ENCODE assay signal across 15 mouse cellular contexts in genomic region chr15:78897488-78897887, GRCm38 (mm10). TPM values are rescaled to one million over a fixed set of nuclear protein-coding genes. Genes with fewer than 3 reads are reported as not detected.
DNase-seq lines count a peak whose midpoint lies in the region; ATAC-seq and TF ChIP-seq lines count a peak whose summit lies in the region.
"Had no signal": no experiment of that assay in that cellular context is flagged by ENCODE, and none has a peak within 500 bp of the region (broad histone marks: within the 10 kb centered on the region; RNA-seq: fewer than 3 reads in every experiment).

No protein-coding gene starts in this region.

- no peak for TF ChIP-seq EP300 in heart, postnatal 0 days (IDR thresholded peaks at IDR 0.05; ENCODE audit: low read depth)
- TF ChIP-seq EP300 in heart, adult 2 months (IDR thresholded peaks at IDR 0.05; ENCODE audit: insufficient read depth, low read depth, low read length): no peak
- TF ChIP-seq EP300 in ES-Bruce4 (IDR thresholded peaks at IDR 0.05; ENCODE audit: insufficient read depth, low read depth, low read length): 0 out of 2 replicates have a peak, but pooled peaks have one; percentile 40

- intact Hi-C loops in heart, adult 2 months (cut with DNase I): no loop called here

- H3K27ac ChIP-seq in heart, postnatal 0 days (ENCODE audit: low read depth): 0 out of 2 replicates have a peak overlapping the region, but pooled peaks have one; percentile 21
- H3K27ac ChIP-seq in heart, adult 2 months: no peak overlapping the region
- peak overlapping the region; percentile 64 for H3K27ac ChIP-seq in ES-Bruce4 (ENCODE audit: insufficient read depth, low read length)
- H3K27ac ChIP-seq in embryonic facial prominence, embryonic 10.5 days (replicated peaks): peak overlapping the region; percentile 19
- H3K27ac ChIP-seq: forebrain, embryonic 13.5 days; macrophage had no signal

- no peak overlapping the region for H3K4me2 ChIP-seq in heart, postnatal 0 days (ENCODE audit: low read depth, low read length)
- H3K4me2 ChIP-seq: forebrain, embryonic 13.5 days had no signal

- H3K27me3 ChIP-seq in heart, postnatal 0 days (ENCODE audit: control insufficient read depth, insufficient read depth, low read length): no peaks in the 10 kb centered on the region
- no peaks in the 10 kb centered on the region for H3K27me3 ChIP-seq in heart, adult 2 months (ENCODE audit: control insufficient read depth, insufficient read depth, low read length)
- no peaks in the 10 kb centered on the region for H3K27me3 ChIP-seq in ES-Bruce4 (ENCODE audit: control insufficient read depth, insufficient read depth, low read length, poor library complexity, severe bottlenecking)
- 0 out of 2 replicates have a peak, but pooled peaks cover 24% of the 10 kb centered on the region for H3K27me3 ChIP-seq in embryonic facial prominence, embryonic 10.5 days (replicated peaks; ENCODE audit: low read depth, poor library complexity, severe bottlenecking)

- H3K4me1 ChIP-seq in heart, postnatal 0 days (ENCODE audit: control insufficient read depth, insufficient read depth): peaks cover 33% of the 10 kb centered on the region
- peaks cover 2% of the 10 kb centered on the region for H3K4me1 ChIP-seq in heart, adult 2 months (ENCODE audit: control insufficient read depth, insufficient read depth, low read length)
- peaks cover 6% of the 10 kb centered on the region for H3K4me1 ChIP-seq in ES-Bruce4 (ENCODE audit: control insufficient read depth, insufficient read depth, low read length)
- H3K4me1 ChIP-seq in embryonic facial prominence, embryonic 10.5 days: peaks cover 93% of the 10 kb centered on the region

- no peak for DNase-seq in heart, postnatal 0 days (ENCODE audit: low spot score)
- DNase-seq in heart, adult 2 months: no peak
- DNase-seq in embryonic facial prominence, embryonic 10.5 days (ENCODE audit: low spot score): no peak
- no peak for DNase-seq in urinary bladder, postnatal 25 days (ENCODE audit: low spot score)
- DNase-seq in spleen, adult 18-20 months: no peak
- DNase-seq: cerebellum, adult 8-10 months; gastrocnemius, postnatal 14 days; heart, postnatal 4 days had no signal

- no peak overlapping the region for H3K4me3 ChIP-seq in heart, postnatal 0 days (ENCODE audit: low read depth, low read length)
- no peak overlapping the region for H3K4me3 ChIP-seq in heart, adult 2 months
- peak overlapping the region; percentile 12; the same call in 1 of the 2 replicates for H3K4me3 ChIP-seq in ES-Bruce4 (ENCODE audit: low read depth, low read length)
- H3K4me3 ChIP-seq in embryonic facial prominence, embryonic 10.5 days: no peak overlapping the region
- H3K4me3 ChIP-seq: forebrain, embryonic 13.5 days; myocyte had no signal

- no peak for TF ChIP-seq CTCF in heart, postnatal 0 days (IDR thresholded peaks at IDR 0.05; ENCODE audit: low read depth)
- no peak for TF ChIP-seq CTCF in heart, adult 2 months (IDR thresholded peaks at IDR 0.05)
- no peak for TF ChIP-seq CTCF in ES-Bruce4 (IDR thresholded peaks at IDR 0.05; ENCODE audit: low read depth, low read length)

- no peak for ATAC-seq in heart, postnatal 0 days (ENCODE audit: insufficient read depth, low read depth)
- peak; percentile 18 for ATAC-seq in megakaryocyte progenitor cell, adult 5-6 weeks (replicated peaks; ENCODE audit: poor library complexity)
- ATAC-seq: forebrain, embryonic 13.5 days had no signal

- TF ChIP-seq POLR2A in heart, adult 2 months (IDR thresholded peaks at IDR 0.05; ENCODE audit: insufficient read depth, low read depth, low read length): no peak
- TF ChIP-seq POLR2A in ES-Bruce4 (IDR thresholded peaks at IDR 0.05; ENCODE audit: insufficient read depth, low read length): no peak

- H3K36me3 ChIP-seq in heart, postnatal 0 days (replicated peaks; ENCODE audit: control insufficient read depth, insufficient read depth, low read length): peaks cover 15% of the 10 kb centered on the region
- H3K36me3 ChIP-seq in heart, adult 2 months (ENCODE audit: control insufficient read depth, insufficient read depth, low read length): no peaks in the 10 kb centered on the region
- no peaks in the 10 kb centered on the region for H3K36me3 ChIP-seq in ES-Bruce4 (ENCODE audit: control insufficient read depth, insufficient read depth, low read length, poor library complexity, severe bottlenecking)
- peaks cover 42% of the 10 kb centered on the region for H3K36me3 ChIP-seq in embryonic facial prominence, embryonic 10.5 days (replicated peaks)

- no peaks in the 10 kb centered on the region for H3K9me3 ChIP-seq in heart, postnatal 0 days (replicated peaks; ENCODE audit: control insufficient read depth, low read length)
- H3K9me3 ChIP-seq in ES-Bruce4 (replicated peaks; ENCODE audit: control insufficient read depth, insufficient read depth, low read length, poor library complexity, severe bottlenecking): no peaks in the 10 kb centered on the region
- no peaks in the 10 kb centered on the region for H3K9me3 ChIP-seq in embryonic facial prominence, embryonic 10.5 days
- H3K9me3 ChIP-seq: forebrain, embryonic 13.5 days had no signal

- no peaks in the 10 kb centered on the region for H3K79me2 ChIP-seq in heart, adult 2 months (replicated peaks; ENCODE audit: control insufficient read depth, insufficient read depth, low read length)

- WGBS in heart, postnatal 0 days: 83% methylated on average over 4 of the region's 4 CpGs
- WGBS in heart, adult 2 months: 80% methylated on average over 4 of the region's 4 CpGs
- WGBS in embryonic facial prominence, embryonic 10.5 days: 86% methylated on average over 4 of the region's 4 CpGs

- no peak overlapping the region for H3K9ac ChIP-seq in heart, postnatal 0 days (replicated peaks; ENCODE audit: low read depth, low read length)
- no peak overlapping the region for H3K9ac ChIP-seq in heart, adult 2 months (ENCODE audit: low read depth, low read length)
- H3K9ac ChIP-seq in ES-Bruce4 (ENCODE audit: low read depth, poor library complexity, severe bottlenecking): no peak overlapping the region
- H3K9ac ChIP-seq: forebrain, embryonic 13.5 days had no signal

RNA-seq across cellular contexts. Expression of gene Gm49510, which starts 2.0 kb away (rescaled TPM):
- total RNA-seq in heart, postnatal 0 days (2014; rRNA removed; ENCODE audit: low replicate concordance): 0.73 TPM in 1 of 2 replicates, not detected in the other
- polyA plus RNA-seq in heart, postnatal 0 days (2015; fragmentation: Nextera tagmentation; extraction: Ambion mirVana): 0.08 and 0.18 TPM in 2 replicates
- not detected for total RNA-seq in heart, adult 2 months (2021)
- polyA plus RNA-seq in heart, adult 2 months (2012; rRNA removed): 0.04 TPM in 1 of 2 replicates, not detected in the other
- polyA plus RNA-seq in ES-Bruce4 (2011; ENCODE audit: insufficient read depth, insufficient read length, low read depth, missing spikeins): not detected in 2 replicates
- polyA plus RNA-seq in embryonic facial prominence, embryonic 10.5 days (2016; fragmentation: Nextera tagmentation; extraction: Ambion mirVana): 0.34 and 0.74 TPM in 2 replicates
- total RNA-seq in megakaryocyte progenitor cell, adult 5-6 weeks (2015): not detected in 2 replicates
- 1.2 and 2.6 TPM in 2 replicates for total RNA-seq in megakaryocyte progenitor cell, adult 5-6 weeks (2017)
- total RNA-seq: gastrocnemius, postnatal 14 days; layer of hippocampus, postnatal 25 days; liver, adult 2 months had no signal
- polyA plus RNA-seq: liver, adult 2 months; macrophage had no signal

RNA-seq across cellular contexts. Expression of gene Sh3bp1, which starts 2.1 kb away (rescaled TPM):
- total RNA-seq in heart, postnatal 0 days (2014; rRNA removed; ENCODE audit: low replicate concordance): 9.8 and 11.7 TPM in 2 replicates
- 6.4 and 7.0 TPM in 2 replicates for polyA plus RNA-seq in heart, postnatal 0 days (2015; fragmentation: Nextera tagmentation; extraction: Ambion mirVana)
- 1 to 10 TPM; 2.6 to 3.3 TPM for total RNA-seq in heart, adult 2 months (2021)
- 12.6 and 19.2 TPM in 2 replicates for polyA plus RNA-seq in heart, adult 2 months (2012; rRNA removed)
- 26.8 and 41.7 TPM in 2 replicates for polyA plus RNA-seq in ES-Bruce4 (2011; ENCODE audit: insufficient read depth, insufficient read length, low read depth, missing spikeins)
- polyA plus RNA-seq in embryonic facial prominence, embryonic 10.5 days (2016; fragmentation: Nextera tagmentation; extraction: Ambion mirVana): 35.6 and 36.1 TPM in 2 replicates
- total RNA-seq in megakaryocyte progenitor cell, adult 5-6 weeks (2015): 42.5 and 55.8 TPM in 2 replicates
- total RNA-seq in megakaryocyte progenitor cell, adult 5-6 weeks (2017): 18.9 and 22.9 TPM in 2 replicates

RNA-seq across cellular contexts. Expression of gene Pdxp, which starts 16.2 kb away (rescaled TPM):
- 25.8 and 46.0 TPM in 2 replicates for total RNA-seq in heart, postnatal 0 days (2014; rRNA removed; ENCODE audit: low replicate concordance)
- 7.7 and 8.3 TPM in 2 replicates for polyA plus RNA-seq in heart, postnatal 0 days (2015; fragmentation: Nextera tagmentation; extraction: Ambion mirVana)
- total RNA-seq in heart, adult 2 months (2021): under 1 TPM; 0.81 to 0.86 TPM
- 2.0 and 2.9 TPM in 2 replicates for polyA plus RNA-seq in heart, adult 2 months (2012; rRNA removed)
- 22.8 and 28.0 TPM in 2 replicates for polyA plus RNA-seq in ES-Bruce4 (2011; ENCODE audit: insufficient read depth, insufficient read length, low read depth, missing spikeins)
- polyA plus RNA-seq in embryonic facial prominence, embryonic 10.5 days (2016; fragmentation: Nextera tagmentation; extraction: Ambion mirVana): 32.6 and 36.5 TPM in 2 replicates
- total RNA-seq in megakaryocyte progenitor cell, adult 5-6 weeks (2015): 9.5 and 12.8 TPM in 2 replicates
- 5.0 and 8.8 TPM in 2 replicates for total RNA-seq in megakaryocyte progenitor cell, adult 5-6 weeks (2017)

RNA-seq across cellular contexts. Expression of gene Gga1, which starts 20.5 kb away (rescaled TPM):
- 32.4 and 40.5 TPM in 2 replicates for total RNA-seq in heart, postnatal 0 days (2014; rRNA removed; ENCODE audit: low replicate concordance)
- 30.1 and 32.4 TPM in 2 replicates for polyA plus RNA-seq in heart, postnatal 0 days (2015; fragmentation: Nextera tagmentation; extraction: Ambion mirVana)
- total RNA-seq in heart, adult 2 months (2021): 10 to 100 TPM; 42.2 to 44.4 TPM
- 44.7 and 52.7 TPM in 2 replicates for polyA plus RNA-seq in heart, adult 2 months (2012; rRNA removed)
- polyA plus RNA-seq in ES-Bruce4 (2011; ENCODE audit: insufficient read depth, insufficient read length, low read depth, missing spikeins): 25.8 and 29.3 TPM in 2 replicates
- polyA plus RNA-seq in embryonic facial prominence, embryonic 10.5 days (2016; fragmentation: Nextera tagmentation; extraction: Ambion mirVana): 52.0 and 53.5 TPM in 2 replicates
- total RNA-seq in megakaryocyte progenitor cell, adult 5-6 weeks (2015): 27.8 and 28.9 TPM in 2 replicates
- 15.4 and 20.1 TPM in 2 replicates for total RNA-seq in megakaryocyte progenitor cell, adult 5-6 weeks (2017)

RNA-seq across cellular contexts. Expression of gene Lgals1, which starts 29.0 kb away (rescaled TPM):
- total RNA-seq in heart, postnatal 0 days (2014; rRNA removed; ENCODE audit: low replicate concordance): 460 and 709 TPM in 2 replicates
- polyA plus RNA-seq in heart, postnatal 0 days (2015; fragmentation: Nextera tagmentation; extraction: Ambion mirVana): 800 and 870 TPM in 2 replicates
- total RNA-seq in heart, adult 2 months (2021): 100 to 1,000 TPM; 174 to 176 TPM
- 425 and 497 TPM in 2 replicates for polyA plus RNA-seq in heart, adult 2 months (2012; rRNA removed)
- 225 and 232 TPM in 2 replicates for polyA plus RNA-seq in ES-Bruce4 (2011; ENCODE audit: insufficient read depth, insufficient read length, low read depth, missing spikeins)
- 241 and 316 TPM in 2 replicates for polyA plus RNA-seq in embryonic facial prominence, embryonic 10.5 days (2016; fragmentation: Nextera tagmentation; extraction: Ambion mirVana)
- total RNA-seq in megakaryocyte progenitor cell, adult 5-6 weeks (2015): 480 and 550 TPM in 2 replicates
- total RNA-seq in megakaryocyte progenitor cell, adult 5-6 weeks (2017): 648 and 851 TPM in 2 replicates
